ENCODE assay signal across 36 mouse cellular contexts in the genomic region with DNA sequence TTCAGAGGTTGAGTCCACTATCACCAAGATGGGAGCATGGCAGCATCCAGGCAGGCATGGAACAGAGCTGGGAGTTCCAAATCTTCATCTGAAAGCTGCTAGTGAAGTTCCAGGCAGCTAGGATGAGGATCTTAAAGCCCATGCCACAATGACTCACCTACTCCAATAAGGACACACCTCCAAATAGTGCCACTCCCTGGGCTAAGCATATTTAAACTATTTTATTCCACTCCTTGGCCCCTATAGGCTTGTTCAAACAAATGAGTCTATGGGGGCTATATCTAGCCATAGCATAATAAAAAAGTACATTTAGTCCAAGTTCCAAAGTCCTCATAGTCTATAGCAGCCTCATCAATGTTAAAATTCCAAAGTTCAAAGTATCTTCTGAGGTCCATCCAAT. TPM values are rescaled to one million over a fixed set of nuclear protein-coding genes. Genes with fewer than 3 reads are reported as not detected.
DNase-seq lines count a peak whose midpoint lies in the region; ATAC-seq lines count a peak whose summit lies in the region.
"Had no signal": no experiment of that assay in that cellular context is flagged by ENCODE, and none has a peak within 500 bp of the region (broad histone marks: within the 10 kb centered on the region; RNA-seq: fewer than 3 reads in every experiment).

No protein-coding gene starts in this region.

- H3K4me2 ChIP-seq in intestine, embryonic 16.5 days (ENCODE audit: low read depth, low read length), result no peak overlapping the region
- H3K4me2 ChIP-seq in stomach, embryonic 15.5 days, result no peak overlapping the region
- H3K4me2 ChIP-seq: embryonic facial prominence, embryonic 13.5 days; forebrain, embryonic 12.5 days; forebrain, embryonic 15.5 days; heart, embryonic 12.5 days; heart, embryonic 15.5 days; hindbrain, embryonic 14.5 days had no signal

- H3K27me3 ChIP-seq in intestine, embryonic 16.5 days (replicated peaks; ENCODE audit: control insufficient read depth, insufficient read depth, low read length), result no peaks in the 10 kb centered on the region
- no peaks in the 10 kb centered on the region for H3K27me3 ChIP-seq in stomach, embryonic 15.5 days (replicated peaks)
- H3K27me3 ChIP-seq: CH12.LX; embryonic facial prominence, embryonic 13.5 days; forebrain, embryonic 12.5 days; forebrain, embryonic 15.5 days; heart, embryonic 12.5 days; heart, embryonic 15.5 days; Patski had no signal

- no peak overlapping the region for H3K9ac ChIP-seq in intestine, embryonic 16.5 days (ENCODE audit: low read depth, low read length)
- H3K9ac ChIP-seq in stomach, embryonic 15.5 days, result no peak overlapping the region
- H3K9ac ChIP-seq: embryonic facial prominence, embryonic 13.5 days; forebrain, embryonic 12.5 days; forebrain, embryonic 15.5 days; heart, embryonic 12.5 days; heart, embryonic 15.5 days; hindbrain, embryonic 14.5 days had no signal

- peak; percentile 46 for DNase-seq in heart, adult 11 months
- DNase-seq in heart, postnatal 4 days, result no peak
- DNase-seq in 3T3-L1 (ENCODE audit: low read depth, low spot score), result peak; percentile 14
- no peak for DNase-seq in urinary bladder, postnatal 36 days (ENCODE audit: low spot score in 2 of 2)
- DNase-seq in ovary, postnatal 36 days (ENCODE audit: low spot score), result no peak
- no peak for DNase-seq in adrenal gland, postnatal 14 days
- DNase-seq: adrenal gland, postnatal 10 days; B cell, adult 2 months; cerebellum, adult 11 months; cerebellum, adult 2 months; cerebellum, adult 9-11 months; cerebellum, postnatal 36 days; embryo, embryonic 11 days; gastrocnemius, postnatal 10 days; heart, adult 18-20 months; heart, postnatal 10 days; heart, postnatal 36 days had no signal

- H3K4me3 ChIP-seq in intestine, embryonic 16.5 days (ENCODE audit: low read length), result no peak overlapping the region
- no peak overlapping the region for H3K4me3 ChIP-seq in stomach, embryonic 15.5 days (replicated peaks)
- H3K4me3 ChIP-seq: embryonic facial prominence, embryonic 10.5 days; embryonic facial prominence, embryonic 13.5 days; erythroblast, embryonic 14.5 days; forebrain, embryonic 12.5 days; forebrain, embryonic 15.5 days; heart, embryonic 12.5 days; heart, embryonic 15.5 days had no signal

- no peaks in the 10 kb centered on the region for H3K9me3 ChIP-seq in intestine, embryonic 16.5 days (ENCODE audit: control insufficient read depth, low read length)
- no peaks in the 10 kb centered on the region for H3K9me3 ChIP-seq in stomach, embryonic 15.5 days
- H3K9me3 ChIP-seq: embryonic facial prominence, embryonic 10.5 days; embryonic facial prominence, embryonic 13.5 days; forebrain, embryonic 12.5 days; forebrain, embryonic 15.5 days; G1E; heart, embryonic 12.5 days; heart, embryonic 15.5 days had no signal

- H3K4me1 ChIP-seq in intestine, embryonic 16.5 days (ENCODE audit: control insufficient read depth, insufficient read depth, low read length), result no peaks in the 10 kb centered on the region
- H3K4me1 ChIP-seq in stomach, embryonic 15.5 days, result no peaks in the 10 kb centered on the region
- H3K4me1 ChIP-seq: embryonic facial prominence, embryonic 10.5 days; embryonic facial prominence, embryonic 13.5 days; forebrain, embryonic 12.5 days; forebrain, embryonic 15.5 days; heart, embryonic 12.5 days; heart, embryonic 15.5 days had no signal

- peak; percentile 95 for ATAC-seq in intestine, embryonic 16.5 days
- ATAC-seq in stomach, embryonic 15.5 days (ENCODE audit: insufficient read depth, low FRiP score, low read depth), result 0 out of 2 replicates have a peak, but pooled peaks have one; percentile 31
- ATAC-seq: forebrain, embryonic 15.5 days; hindbrain, postnatal 0 days; Patski had no signal

- H3K36me3 ChIP-seq in intestine, embryonic 16.5 days (ENCODE audit: control insufficient read depth, insufficient read depth, low read length), result no peaks in the 10 kb centered on the region
- no peaks in the 10 kb centered on the region for H3K36me3 ChIP-seq in stomach, embryonic 15.5 days
- H3K36me3 ChIP-seq: embryonic facial prominence, embryonic 10.5 days; embryonic facial prominence, embryonic 13.5 days; forebrain, embryonic 12.5 days; forebrain, embryonic 15.5 days; G1E; heart, embryonic 12.5 days; heart, embryonic 15.5 days had no signal

- H3K27ac ChIP-seq in intestine, embryonic 16.5 days (ENCODE audit: low read length), result no peak overlapping the region
- no peak overlapping the region for H3K27ac ChIP-seq in stomach, embryonic 15.5 days
- H3K27ac ChIP-seq: embryonic facial prominence, embryonic 10.5 days; embryonic facial prominence, embryonic 13.5 days; forebrain, embryonic 12.5 days; forebrain, embryonic 15.5 days; heart, embryonic 15.5 days; hindbrain, embryonic 14.5 days; hindbrain, postnatal 0 days had no signal

RNA-seq across cellular contexts. Expression of a gene that starts 45.4 kb away (rescaled TPM):
- total RNA-seq in heart, postnatal 4 days (2021), result not detected
- polyA plus RNA-seq in intestine, embryonic 16.5 days (2015; fragmentation: Nextera tagmentation; extraction: Ambion mirVana), result not detected in 2 replicates
- polyA plus RNA-seq in stomach, embryonic 15.5 days (2015; fragmentation: Nextera tagmentation; extraction: Ambion mirVana), result not detected in 2 replicates
- total RNA-seq in adrenal gland, postnatal 14 days (2021), result not detected in 2 replicates
- total RNA-seq: adrenal gland, adult 18-20 months; adrenal gland, postnatal 10 days; adrenal gland, postnatal 4 days; CH12.LX; G1E; gastrocnemius, postnatal 10 days; gastrocnemius, postnatal 4 days; heart, adult 18-20 months; heart, postnatal 10 days; heart, postnatal 36 days; hindbrain, postnatal 0 days had no signal
- polyA plus RNA-seq: cerebellum, adult 2 months; cortical plate, adult 2 months; embryonic facial prominence, embryonic 10.5 days; embryonic facial prominence, embryonic 13.5 days; erythroblast, embryonic 14.5 days; forebrain, embryonic 12.5 days; forebrain, embryonic 15.5 days; G1E; heart, embryonic 12.5 days; heart, embryonic 15.5 days; hindbrain, embryonic 11.5 days; hindbrain, embryonic 14.5 days; hindbrain, postnatal 0 days; Patski had no signal

Comparison
In these comparisons a context has a peak if more than half of its experiments do, and no peak if none do; other contexts are left out.
1. DNase-seq: peak in heart, adult 11 months (single experiment) and 3T3-L1 (single experiment); none in heart, postnatal 4 days (single experiment), urinary bladder, postnatal 36 days (0 of 2), ovary, postnatal 36 days (single experiment) and adrenal gland, postnatal 14 days (single experiment).